Mouse (Mus musculus) CD4-positive helper T cell, adult 2 months (primary cell): Measurements from ENCODE around the gene Zfp598.
"Not testable (repeated sequence)": the region's sequence is repeated elsewhere in the genome, so short reads cannot be mapped to it uniquely, and the experiment has no call there.

ENCODE experiments used
- DNase-seq: peaks from one replicate; pipeline ENCODE4 v3.0.0-alpha.2; 2012; ENCODE audit warnings: low read depth, missing footprints, low spot score

Zfp598 gene

GRCm38 (mm10) chr17:24646381-24646780 is 23.1 kb upstream of the Zfp598 start:
- no peak for DNase-seq

- DNase-seq = no peak
These were observed 22.0 kb upstream of the Zfp598 start for GRCm38 (mm10) chr17:24647493-24647892.

DNA sequence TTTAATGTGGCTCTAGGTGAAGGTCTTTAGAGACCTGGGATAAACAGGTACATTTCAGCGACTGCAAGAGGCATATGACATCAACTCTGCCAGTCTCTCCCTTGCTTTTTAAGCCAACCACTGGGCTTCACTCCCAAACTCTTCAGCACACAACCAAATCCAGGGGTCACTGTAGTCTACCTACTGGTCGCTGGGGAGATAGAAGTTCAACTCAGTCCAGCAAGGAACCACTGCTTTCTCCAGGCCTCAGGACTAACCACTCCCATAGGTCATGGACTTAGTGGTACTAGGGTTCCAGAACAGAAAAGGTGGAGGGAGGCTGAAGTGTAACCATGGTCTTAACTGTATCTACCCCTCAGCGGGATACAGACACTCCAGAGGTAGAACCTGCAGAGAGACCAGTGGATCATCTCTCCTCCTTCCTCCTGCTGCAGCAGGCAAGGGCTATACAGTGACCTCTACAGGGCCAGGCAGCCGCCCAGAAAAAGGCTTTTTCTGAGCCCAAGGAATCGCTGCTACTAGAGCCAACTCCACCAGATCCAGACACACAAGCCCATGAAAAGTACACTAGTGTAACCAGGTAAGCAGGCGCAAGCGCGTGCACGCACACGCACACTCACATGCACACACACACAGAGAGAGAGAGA is 20.6 kb upstream of the Zfp598 start:
- no peak for DNase-seq

DNA sequence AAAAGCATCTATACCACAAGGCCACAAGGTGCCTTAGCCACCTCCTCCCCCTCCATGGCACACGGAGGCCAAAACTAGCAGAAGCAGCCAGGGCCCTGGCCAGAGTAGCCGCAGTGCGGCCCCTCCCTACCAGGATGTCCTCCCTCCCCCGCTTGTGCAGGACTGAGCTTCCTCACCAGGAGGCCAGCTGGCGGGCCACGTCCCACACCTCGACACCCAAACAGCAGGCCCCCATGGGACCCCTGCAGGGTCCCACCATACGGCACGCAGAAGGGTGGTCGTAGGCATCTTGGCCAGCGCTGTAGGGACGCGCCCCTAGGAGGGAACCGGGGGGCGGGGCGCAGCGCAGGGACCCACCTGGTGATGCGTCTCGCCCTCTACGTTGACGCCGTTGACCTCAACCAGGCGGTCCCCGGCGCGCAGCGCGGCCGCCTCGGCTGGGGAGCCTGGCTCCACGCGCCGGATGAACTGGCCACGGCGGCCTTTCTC is 19.9 kb upstream of the Zfp598 start:
- DNase-seq = no peak

DNA sequence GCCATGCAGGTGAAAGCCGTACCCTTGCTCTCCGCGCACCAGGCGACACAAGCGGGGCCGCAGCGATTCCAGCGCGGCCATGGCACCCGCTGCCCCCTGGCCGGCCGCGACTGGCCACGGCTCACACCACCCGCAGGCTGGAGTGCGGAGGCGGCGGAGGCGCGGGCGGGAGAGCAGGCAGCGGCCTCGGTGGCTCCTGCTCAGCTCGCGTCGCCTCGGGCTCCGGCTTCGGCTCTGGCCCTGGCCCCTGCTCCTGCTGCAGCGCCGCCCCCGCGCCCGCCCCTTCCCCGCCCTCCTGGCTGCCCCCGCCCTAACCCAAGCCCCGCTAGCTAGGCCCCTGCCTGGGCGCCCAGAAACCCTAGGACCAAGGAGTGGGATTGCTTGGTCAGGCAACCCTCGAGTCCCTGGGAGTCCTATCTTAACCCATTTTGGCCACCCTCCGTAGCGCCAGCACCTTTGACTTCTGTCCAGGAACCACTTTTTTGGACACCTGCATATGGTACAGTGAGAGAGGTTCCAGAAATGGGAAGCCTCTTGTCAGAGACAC is 19.3 kb upstream of the Zfp598 start, which contains the start of gene Slc9a3r2:
Slc9a3r2 (minus strand) TSS at position 258 of the 547 bp plus-strand sequence.
- no peak for DNase-seq

- no peak for DNase-seq
These were observed 18.7 kb upstream of the Zfp598 start for GRCm38 (mm10) chr17:24650766-24651165.

DNA sequence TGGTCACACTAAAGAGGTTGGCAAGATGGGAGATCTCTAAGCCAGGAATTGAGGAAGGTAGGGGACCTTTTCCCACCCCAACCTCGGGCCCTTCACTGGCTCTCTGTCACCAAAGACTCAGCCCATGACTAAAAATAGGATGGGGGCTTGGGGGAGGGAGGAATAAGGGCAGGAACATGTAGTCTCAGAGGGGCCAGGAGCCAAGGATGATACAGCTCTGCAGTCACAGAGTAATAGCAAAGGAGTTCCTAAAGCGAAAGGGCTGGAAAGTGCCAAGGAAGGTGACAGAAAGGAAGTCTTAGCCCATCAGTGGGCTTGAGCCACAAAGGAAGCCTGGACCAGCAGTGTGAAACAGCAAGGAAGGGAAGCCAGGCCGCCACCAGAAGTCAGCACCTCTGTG is 17.7 kb upstream of the Zfp598 start:
- no peak for DNase-seq

DNA sequence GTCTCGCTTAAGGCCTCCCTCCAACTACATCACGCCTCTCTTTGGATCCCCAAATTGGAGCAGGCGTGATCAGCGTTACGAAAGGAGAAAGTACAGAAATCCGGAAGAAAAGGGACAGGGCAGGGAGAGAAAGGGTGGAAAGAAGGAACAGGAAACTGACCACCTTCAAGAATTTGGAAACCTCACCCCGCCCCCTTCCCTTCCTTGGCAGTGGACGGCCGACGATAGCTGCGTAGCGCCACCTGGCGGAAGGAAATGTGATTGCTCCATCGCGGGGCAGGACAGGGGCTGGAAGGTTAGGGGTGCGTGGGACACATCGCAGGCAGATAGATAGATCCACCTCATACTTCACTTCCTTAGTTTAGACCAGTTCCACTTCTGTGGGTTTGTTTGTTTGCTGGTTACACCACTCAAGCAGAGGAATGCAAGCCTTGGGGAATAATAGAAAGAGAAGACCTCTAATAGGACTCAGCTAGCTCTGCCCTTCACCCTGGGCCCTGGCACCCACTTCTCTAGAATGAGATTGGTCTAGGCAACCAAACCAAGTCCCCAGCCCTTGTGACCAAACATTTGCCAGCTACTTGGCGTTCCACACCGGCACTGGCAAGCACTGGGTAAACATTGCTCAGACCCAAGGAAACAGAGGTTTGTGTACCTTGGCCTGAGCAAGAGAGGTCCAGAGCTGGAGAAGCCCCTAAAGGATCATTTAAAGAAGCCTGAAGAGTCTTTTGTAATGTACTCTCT is 15.3 kb upstream of the Zfp598 start:
- peak; percentile 76 for DNase-seq

GRCm38 (mm10) chr17:24654969-24655368 is 14.5 kb upstream of the Zfp598 start:
- no peak for DNase-seq

- DNase-seq = peak; percentile 24
These were observed 11.3 kb upstream of the Zfp598 start, which contains the start of gene Npw for GRCm38 (mm10) chr17:24658017-24658758. Gene Npw (minus strand): TSS chr17:24658457.

GRCm38 (mm10) chr17:24667011-24667410 is 2.5 kb upstream of the Zfp598 start:
- not testable (repeated sequence) for DNase-seq

DNA sequence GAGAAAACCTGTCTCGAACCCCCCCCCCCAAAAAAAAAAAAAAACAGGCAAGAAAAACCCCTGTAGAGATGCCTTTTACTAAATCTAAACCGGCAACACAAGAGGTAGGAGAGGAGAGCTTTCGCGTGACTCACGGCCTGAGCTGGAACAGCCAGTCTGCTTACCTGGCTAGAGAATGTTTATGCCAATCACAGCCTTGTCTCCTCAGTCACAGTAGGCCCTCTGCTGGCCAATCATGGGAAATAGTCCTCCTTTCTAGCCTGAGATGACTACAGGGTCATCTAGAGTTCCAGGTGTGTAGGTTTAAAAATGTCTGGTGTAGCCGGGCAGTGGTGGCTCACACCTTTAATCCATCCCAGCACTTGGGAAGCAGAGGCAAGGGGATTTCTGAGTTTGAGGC is 2.1 kb upstream of the Zfp598 start:
- peak; percentile 78 for DNase-seq

DNA sequence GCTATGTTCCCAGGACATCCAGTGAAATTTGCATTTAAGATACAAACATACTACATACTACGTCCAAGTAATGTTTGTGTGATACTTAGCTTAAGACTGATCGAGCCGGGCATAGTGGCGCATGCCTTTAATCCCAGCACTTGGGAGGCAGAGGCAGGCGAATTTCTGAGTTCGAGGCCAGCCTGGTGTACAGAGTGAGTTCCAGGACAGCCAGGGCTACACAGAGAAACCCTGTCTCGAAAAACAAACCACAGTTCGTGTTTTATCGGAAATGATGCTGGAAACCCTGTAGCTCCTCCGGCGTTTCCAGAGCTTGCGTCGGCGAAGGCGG is 308 bp upstream of the Zfp598 start:
- not testable (repeated sequence) for DNase-seq

GRCm38 (mm10) chr17:24670246-24670844 is 858 bp downstream of the Zfp598 start:
- no peak for DNase-seq

DNA sequence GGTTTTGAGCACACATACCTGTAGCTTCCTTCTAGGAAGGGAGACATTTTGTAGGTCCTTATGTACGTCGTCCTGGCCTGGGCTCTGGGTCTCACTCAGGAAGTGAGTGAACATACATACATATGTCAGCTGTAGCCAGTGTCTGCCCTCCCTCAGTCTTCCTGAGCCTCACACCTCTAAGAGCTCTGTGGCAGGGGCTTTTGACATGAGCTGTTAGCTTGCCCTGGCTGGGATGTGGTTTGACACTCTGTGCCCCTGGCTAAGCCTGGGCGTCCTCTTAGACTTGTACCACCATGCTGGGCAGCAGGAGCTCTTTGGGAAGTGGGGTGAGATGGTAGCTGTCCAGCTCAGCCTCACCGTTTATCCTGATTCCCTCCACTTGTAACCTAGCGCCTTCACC is 1.9 kb downstream of the Zfp598 start:
- no peak for DNase-seq

DNA sequence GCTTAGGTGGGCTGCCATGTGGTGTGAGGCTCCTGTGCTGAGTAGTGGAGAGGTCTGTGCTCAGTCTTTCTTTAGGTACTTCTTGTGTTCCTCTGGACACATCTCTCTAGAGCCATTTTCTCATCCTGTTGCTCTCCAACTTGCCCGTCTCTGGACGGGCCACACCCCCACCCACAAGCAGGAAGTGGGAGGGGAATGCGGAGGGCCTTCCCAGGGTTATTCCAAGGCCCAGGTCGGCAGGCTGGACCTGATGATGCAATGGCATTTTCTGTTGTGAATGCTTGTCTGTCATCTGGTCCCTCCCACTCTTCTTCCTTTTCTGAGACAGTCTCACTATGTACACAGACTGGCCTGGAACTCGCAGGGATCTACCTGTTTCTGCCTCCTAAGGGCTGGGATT is 2.7 kb downstream of the Zfp598 start:
- DNase-seq = no peak

GRCm38 (mm10) chr17:24674277-24674676 is 4.8 kb downstream of the Zfp598 start:
- DNase-seq = no peak

DNA sequence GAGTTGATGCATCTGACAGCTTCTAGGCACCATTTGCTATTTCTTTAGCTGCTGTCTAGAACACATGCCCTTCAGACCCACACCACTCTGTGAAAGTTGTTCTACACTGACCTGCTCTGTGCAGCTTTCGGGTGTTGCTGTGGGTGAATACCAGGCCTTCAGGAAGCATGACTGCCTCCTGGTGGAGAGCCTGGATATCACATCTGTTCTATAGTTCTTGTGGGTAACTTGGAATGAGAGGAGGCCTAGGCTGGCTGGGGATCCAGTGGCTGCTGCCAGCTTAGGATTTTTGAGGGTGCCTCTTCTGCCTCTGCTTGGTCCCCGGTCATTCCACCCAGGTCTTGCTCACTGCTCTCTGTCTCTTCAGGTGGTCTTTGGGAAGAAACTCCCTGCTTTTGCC is 6.7 kb downstream of the Zfp598 start:
- DNase-seq = peak; percentile 79

DNA sequence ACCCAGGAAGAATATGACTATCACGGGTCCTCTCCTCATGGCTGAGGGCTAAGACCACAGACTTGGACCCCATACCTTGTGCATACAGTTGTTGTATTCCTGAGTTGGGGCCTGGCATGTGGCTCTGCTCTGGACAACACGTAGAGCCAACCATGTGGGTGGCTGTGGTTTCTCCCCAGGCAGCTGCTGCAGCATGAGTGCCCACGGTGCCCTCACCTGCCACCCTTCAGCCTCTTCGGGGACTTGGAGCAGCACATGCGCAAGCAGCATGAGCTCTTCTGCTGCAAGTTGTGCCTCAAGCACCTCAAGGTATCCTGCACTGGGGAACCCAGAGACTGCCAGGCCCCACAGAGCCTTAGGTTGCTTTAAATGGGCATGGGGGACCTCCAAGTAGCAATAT is 7.4 kb downstream of the Zfp598 start:
- no peak for DNase-seq

DNA sequence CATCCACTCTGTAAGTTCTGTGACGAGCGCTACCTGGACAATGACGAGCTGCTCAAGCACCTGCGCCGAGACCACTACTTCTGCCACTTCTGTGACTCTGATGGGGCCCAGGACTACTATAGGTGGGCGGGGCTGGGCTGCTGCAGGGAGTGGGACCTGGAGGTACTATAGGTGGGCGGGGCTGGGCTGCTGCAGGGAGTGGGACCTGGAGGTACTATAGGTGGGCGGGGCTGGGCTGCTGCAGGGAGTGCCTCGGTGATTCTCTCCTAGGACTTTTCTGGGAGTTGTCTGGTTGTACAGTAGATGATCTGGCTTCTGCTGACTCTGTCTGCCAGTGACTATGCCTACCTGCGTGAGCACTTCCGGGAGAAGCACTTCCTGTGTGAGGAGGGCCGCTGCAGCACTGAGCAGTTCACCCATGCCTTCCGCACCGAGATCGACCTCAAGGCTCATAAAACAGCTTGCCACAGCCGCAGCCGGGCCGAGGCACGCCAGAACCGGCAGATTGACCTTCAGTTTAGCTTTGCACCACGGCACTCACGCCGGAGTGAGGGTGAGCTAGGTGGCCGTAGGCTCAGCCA is 8.1 kb downstream of the Zfp598 start:
- no peak for DNase-seq

- peak; percentile 66 for DNase-seq
These were observed 17.0 kb downstream of the Zfp598 start for GRCm38 (mm10) chr17:24686514-24686913.
